Mouse (Mus musculus) testis, adult 2 months (tissue): ENCODE measurements around the gene Vasp. TPM values are rescaled to one million over a fixed set of nuclear protein-coding genes. Genes with fewer than 3 reads are reported as not detected.

Experiments used
- H3K27ac ChIP-seq: fragments of 200-500 bp; 2 replicates; pipeline ENCODE4 v1.5.1; 2012; ENCODE audit warnings: low read depth, low read length; ENCODE audit not compliant: control insufficient read depth, insufficient read depth
- H3K27me3 ChIP-seq: fragments of 200-500 bp; 2 replicates; pipeline ENCODE4 v1.6.1; 2012; ENCODE audit warnings: mild to moderate bottlenecking, low read length, moderate library complexity; ENCODE audit not compliant: control insufficient read depth, insufficient read depth
- H3K36me3 ChIP-seq: fragments of 200-500 bp; 2 replicates; pipeline ENCODE4 v1.6.1; 2012; ENCODE audit warnings: mild to moderate bottlenecking, low read length; ENCODE audit not compliant: control insufficient read depth, insufficient read depth
- H3K4me1 ChIP-seq: fragments of 200-500 bp; 2 replicates; pipeline ENCODE4 v1.6.1; 2012; ENCODE audit warnings: low read length; ENCODE audit not compliant: control insufficient read depth, insufficient read depth
- H3K4me3 ChIP-seq: fragments of 200-500 bp; 2 replicates; pipeline ENCODE4 v1.5.1; 2012; ENCODE audit warnings: low read depth, mild to moderate bottlenecking, low read length, moderate library complexity, mixed read lengths; ENCODE audit not compliant: control insufficient read depth
- CTCF ChIP-seq: fragments of 200-500 bp; IDR thresholded peaks from 2 replicates; pipeline ENCODE4 v1.5.1; 2012; ENCODE audit warnings: low read depth, mild to moderate bottlenecking, inconsistent platforms, low read length, moderate library complexity; ENCODE audit not compliant: control insufficient read depth, insufficient read depth, insufficient replicate concordance
- POLR2A ChIP-seq: fragments of 200-500 bp; IDR thresholded peaks from 2 replicates; pipeline ENCODE4 v1.6.1; 2012; ENCODE audit warnings: low read depth, mild to moderate bottlenecking, inconsistent platforms, low read length, moderate library complexity; ENCODE audit not compliant: control insufficient read depth
- polyA plus RNA-seq: library from polyadenylated mRNA; depleted of rRNA; stranded (reverse); fragments of >200 nt; gene quantifications from 2 replicates; pipeline ENCODE4 v1.2.3, GENCODE M21; 2012; rRNA removed

Vasp gene
- polyA plus RNA-seq, 1 experiment: 42.4 TPM

GRCm38 (mm10) chr7:19211996-19212755 lies 59.4 kb downstream of the Vasp start, which contains the start of gene Gpr4:
Gene Gpr4, plus strand, starts transcription at chr7:19212538.
- Histone ChIP-seq H3K36me3 (no peaks in the 10 kb centered on the region), H3K27ac (no peak within 1 kb of the TSS), H3K4me3 (peak within 1 kb of the TSS; percentile 48; the same call in 1 of the 2 replicates), H3K27me3 (no peaks in the 10 kb centered on the region), H3K4me1 (peaks cover 12% of the 10 kb centered on the region)
- no peak for TF ChIP-seq CTCF
- TF ChIP-seq POLR2A: no peak

DNA sequence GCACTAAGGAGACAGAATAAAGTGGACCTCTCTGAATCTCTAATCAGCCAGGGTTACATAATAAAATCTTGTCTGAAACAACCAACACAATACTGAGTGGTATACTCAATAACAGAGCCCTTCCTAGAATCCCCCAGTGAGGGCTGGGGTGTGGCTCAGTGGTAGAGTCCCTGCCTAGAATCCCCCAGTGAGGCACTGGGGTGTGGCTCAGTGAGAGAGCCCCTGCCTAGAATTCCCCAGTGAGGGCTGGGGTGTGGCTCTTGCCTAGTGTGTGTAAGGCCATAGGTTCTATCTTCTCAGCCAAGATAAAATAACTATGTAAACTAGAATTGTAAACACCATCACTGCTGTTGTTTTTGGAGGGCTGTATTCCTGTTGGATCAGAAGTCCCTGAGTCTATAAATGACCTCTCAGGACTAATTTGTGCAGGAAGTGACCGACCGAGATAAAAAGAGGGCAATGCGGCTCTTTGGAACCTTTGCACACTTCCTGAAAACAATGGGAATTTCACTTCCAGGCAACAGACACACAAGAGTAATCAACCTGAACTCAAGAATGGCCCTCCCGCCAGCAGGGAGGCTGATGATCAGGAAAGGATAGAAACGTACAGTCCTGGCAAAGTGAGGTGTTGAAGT lies 60.5 kb downstream of the Vasp start:
- H3K36me3 ChIP-seq: no peaks in the 10 kb centered on the region
- H3K4me1 ChIP-seq: peaks cover 8% of the 10 kb centered on the region
- no peaks in the 10 kb centered on the region for H3K27me3 ChIP-seq
- no peak overlapping the region for H3K27ac ChIP-seq
- H3K4me3 ChIP-seq: no peak overlapping the region
- TF ChIP-seq POLR2A (no peak), CTCF (no peak)

- H3K4me1 ChIP-seq: peaks cover 5% of the 10 kb centered on the region
- TF ChIP-seq POLR2A (no peak), CTCF (peak; percentile 59; the same call in 1 of the 2 replicates)
- no peak overlapping the region for H3K4me3 ChIP-seq
Observed at GRCm38 (mm10) chr7:19210010-19210409, 61.6 kb downstream of the Vasp start.

DNA sequence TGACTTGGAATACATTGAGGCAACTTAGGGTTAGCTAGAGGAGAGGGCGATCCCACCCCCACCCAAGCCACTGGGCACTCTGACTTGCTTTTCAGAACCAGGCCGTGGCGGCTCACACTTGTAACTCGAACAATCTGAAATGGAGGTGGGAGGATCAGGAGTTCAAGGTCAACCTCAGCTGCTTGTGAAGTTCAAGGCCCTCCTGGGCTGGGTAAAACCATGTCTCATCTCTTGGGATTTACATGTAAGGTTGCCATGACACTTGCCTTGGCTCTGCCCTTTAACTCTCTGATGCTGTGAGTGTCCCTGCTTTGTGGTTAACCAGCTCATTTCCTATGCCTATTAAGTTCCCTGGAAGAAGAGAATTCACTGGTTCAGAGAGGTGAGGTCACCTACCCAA lies 62.1 kb downstream of the Vasp start:
- TF ChIP-seq POLR2A (no peak), CTCF (no peak)
- H3K36me3 ChIP-seq: no peaks in the 10 kb centered on the region
- H3K27ac ChIP-seq: no peak overlapping the region
- no peak overlapping the region for H3K4me3 ChIP-seq
- peaks cover 5% of the 10 kb centered on the region for H3K4me1 ChIP-seq
- no peaks in the 10 kb centered on the region for H3K27me3 ChIP-seq

More at GRCm38 (mm10) chr7:19210010-19210409, 61.6 kb downstream of the Vasp start:
- Histone ChIP-seq H3K27ac (no peak overlapping the region), H3K27me3 (no peaks in the 10 kb centered on the region), H3K36me3 (no peaks in the 10 kb centered on the region)

- no peak overlapping the region for H3K27ac ChIP-seq
Observed at GRCm38 (mm10) chr7:19208944-19209472, 62.6 kb downstream of the Vasp start.

GRCm38 (mm10) chr7:19208201-19208910 lies 63.3 kb downstream of the Vasp start:
- Histone ChIP-seq H3K36me3 (no peaks in the 10 kb centered on the region), H3K4me1 (peaks cover 5% of the 10 kb centered on the region), H3K4me3 (no peak overlapping the region), H3K27ac (no peak overlapping the region), H3K27me3 (no peaks in the 10 kb centered on the region)
- TF ChIP-seq CTCF (0 out of 2 replicates have a peak, but pooled peaks have one; percentile 10), POLR2A (no peak)

More at GRCm38 (mm10) chr7:19208944-19209472, 62.6 kb downstream of the Vasp start:
- Histone ChIP-seq H3K27me3 (no peaks in the 10 kb centered on the region), H3K4me3 (no peak overlapping the region), H3K4me1 (peaks cover 5% of the 10 kb centered on the region), H3K36me3 (no peaks in the 10 kb centered on the region)
- TF ChIP-seq CTCF: 0 out of 2 replicates have a peak, but pooled peaks have one; percentile 6
- TF ChIP-seq POLR2A: no peak

Other genes with a start within 250 kb of the Vasp start
- gene Foxa3, start 248.3 kb downstream of the Vasp start, polyA plus RNA-seq: 2.1 and 2.3 TPM in 2 replicates
- 196 and 222 TPM in 2 replicates for gene Sympk, start 247.4 kb downstream of the Vasp start, polyA plus RNA-seq
- gene Rsph6a, start 217.1 kb downstream of the Vasp start, polyA plus RNA-seq: 226 and 241 TPM in 2 replicates
- gene Dmwd, start 195.6 kb downstream of the Vasp start, polyA plus RNA-seq: 83.7 and 92.1 TPM in 2 replicates
- 75.3 and 91.2 TPM in 2 replicates for gene Dmpk, start 188.0 kb downstream of the Vasp start, polyA plus RNA-seq
- 3.3 and 3.5 TPM in 2 replicates for gene Six5, start 177.2 kb downstream of the Vasp start, polyA plus RNA-seq
- 13.2 and 16.4 TPM in 2 replicates for gene Gm4969, start 153.4 kb downstream of the Vasp start, polyA plus RNA-seq
- gene Fbxo46, start 152.0 kb downstream of the Vasp start, polyA plus RNA-seq: 49.3 and 59.7 TPM in 2 replicates
- 12.7 and 13.5 TPM in 2 replicates for gene Qpctl, start 122.5 kb downstream of the Vasp start, polyA plus RNA-seq
- gene Snrpd2, start 122.1 kb downstream of the Vasp start, polyA plus RNA-seq: 135 and 140 TPM in 2 replicates
- gene Gipr, start 105.7 kb downstream of the Vasp start, polyA plus RNA-seq: 20.9 and 24.3 TPM in 2 replicates
- 11.1 and 12.9 TPM in 2 replicates for gene Eml2, start 95.4 kb downstream of the Vasp start, polyA plus RNA-seq
- 9.5 and 16.2 TPM in 2 replicates for gene Gpr4, start 59.3 kb downstream of the Vasp start, polyA plus RNA-seq
- 13.6 and 14.5 TPM in 2 replicates for gene Opa3, start 43.5 kb downstream of the Vasp start, polyA plus RNA-seq
- 0.20 and 0.30 TPM in 2 replicates for gene Ppm1n, start 8.2 kb upstream of the Vasp start, polyA plus RNA-seq
- gene Rtn2, start 10.8 kb upstream of the Vasp start, polyA plus RNA-seq: 15.6 and 17.4 TPM in 2 replicates
- gene Fosb, start 38.2 kb upstream of the Vasp start, polyA plus RNA-seq: 3.9 and 4.1 TPM in 2 replicates
- gene Ercc1, start 73.0 kb upstream of the Vasp start, polyA plus RNA-seq: 50.1 and 66.6 TPM in 2 replicates
- 2.8 and 3.2 TPM in 2 replicates for gene Cd3eap, start 87.7 kb upstream of the Vasp start, polyA plus RNA-seq
- gene Ppp1r13l, start 87.9 kb upstream of the Vasp start, polyA plus RNA-seq: 49.5 and 71.4 TPM in 2 replicates
- 50.6 and 53.3 TPM in 2 replicates for gene Ercc2, start 110.2 kb upstream of the Vasp start, polyA plus RNA-seq
- 33.3 and 39.9 TPM in 2 replicates for gene Klc3, start 132.3 kb upstream of the Vasp start, polyA plus RNA-seq
- 2.4 and 8.7 TPM in 2 replicates for gene Ckm, start 133.0 kb upstream of the Vasp start, polyA plus RNA-seq
- gene Mark4, start 187.0 kb upstream of the Vasp start, polyA plus RNA-seq: 13.2 and 14.1 TPM in 2 replicates
- 26.1 and 27.2 TPM in 2 replicates for gene Exoc3l2, start 191.5 kb upstream of the Vasp start, polyA plus RNA-seq
- 3.0 and 3.7 TPM in 2 replicates for gene Bloc1s3, start 236.6 kb upstream of the Vasp start, polyA plus RNA-seq
- 61.1 and 62.1 TPM in 2 replicates for gene Trappc6a, start 236.6 kb upstream of the Vasp start, polyA plus RNA-seq
- 5.6 and 6.9 TPM in 2 replicates for gene Nkpd1, start 246.0 kb upstream of the Vasp start, polyA plus RNA-seq